Mouse (Mus musculus): Measurements from ENCODE around the gene Cep41.

- no peak for TF ChIP-seq CTCF (IDR thresholded peaks at IDR 0.05; ENCODE audit: extremely low read depth, insufficient read depth, insufficient read length, insufficient replicate concordance)
- TF ChIP-seq POLR2A (IDR thresholded peaks at IDR 0.05; ENCODE audit: low read depth, low read length) = no peak
Measured at GRCm38 (mm10) chr6:30678482-30678881, 15.1 kb downstream of the Cep41 start.
